Mouse (Mus musculus) 3134 (cell line): ENCODE results near the gene Prkcz.
A peak's percentile ranks its signal among the peaks of the same experiment; 100 is the strongest.

Experiments used
- DNase-seq: peaks from one replicate; pipeline ENCODE4 v3.0.0-alpha.2; 2011; ENCODE audit warnings: low spot score; ENCODE audit not compliant: insufficient read length; ENCODE audit errors: extremely low read depth

Prkcz gene

DNA sequence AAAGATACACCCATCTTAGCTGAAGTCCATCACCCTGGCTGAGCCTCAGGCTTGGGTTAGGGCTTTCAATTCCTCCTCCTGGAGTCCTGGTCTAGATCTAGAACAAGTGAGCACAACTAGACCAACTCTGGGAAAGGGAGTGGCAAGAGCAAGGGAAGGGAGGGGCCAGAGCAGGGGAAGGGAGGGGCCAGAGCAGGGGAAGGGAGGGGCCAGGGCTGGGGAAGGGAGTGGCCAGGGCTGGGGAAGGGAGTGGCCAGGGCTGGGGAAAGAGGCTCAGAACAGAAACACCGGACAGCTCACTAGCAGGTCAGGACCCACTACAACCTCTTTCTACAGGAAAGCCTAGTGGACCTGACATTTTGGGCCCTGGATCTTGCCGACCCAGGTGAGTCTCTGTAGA lies 42.9 kb downstream of the Prkcz start:
- peak; percentile 28 for DNase-seq

DNA sequence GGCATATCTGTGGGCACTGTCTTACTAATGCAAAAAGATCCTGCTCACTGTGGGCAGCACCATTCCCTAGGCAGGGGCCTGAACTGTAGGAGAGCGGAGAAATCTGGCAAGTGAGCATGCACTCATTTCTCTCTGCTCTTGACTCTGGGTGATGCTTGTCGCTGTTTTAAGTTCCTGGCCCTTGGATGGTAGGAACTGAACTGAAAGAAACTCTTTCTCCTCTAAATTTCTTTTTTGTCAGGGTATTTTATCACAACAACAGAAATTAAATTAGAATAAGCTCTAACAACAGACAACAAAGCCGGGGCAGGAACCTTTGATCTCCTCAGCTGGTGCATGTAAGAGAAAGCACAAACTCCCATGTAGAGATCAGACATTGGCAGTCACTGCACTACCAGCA lies 46.1 kb downstream of the Prkcz start:
- no peak for DNase-seq

DNA sequence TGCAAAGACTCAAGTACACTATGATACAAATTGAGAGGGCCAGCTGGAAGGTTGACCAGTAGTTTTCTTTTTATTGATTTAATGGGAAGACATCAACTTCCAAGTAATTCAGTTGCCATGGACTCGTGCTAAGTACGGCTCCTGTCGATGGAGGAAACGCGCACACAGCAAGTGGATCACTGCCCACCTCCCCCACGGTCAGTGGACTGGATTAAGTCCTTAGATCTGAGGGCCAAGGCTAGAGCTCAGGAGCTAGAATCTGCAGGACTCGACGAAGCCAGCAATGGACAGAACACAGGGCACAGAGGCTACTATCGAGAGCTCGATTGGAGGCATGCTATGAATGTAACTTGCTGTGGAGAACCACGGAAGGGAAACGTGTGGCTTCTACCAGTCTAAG lies 52.5 kb downstream of the Prkcz start:
- no peak for DNase-seq

DNA sequence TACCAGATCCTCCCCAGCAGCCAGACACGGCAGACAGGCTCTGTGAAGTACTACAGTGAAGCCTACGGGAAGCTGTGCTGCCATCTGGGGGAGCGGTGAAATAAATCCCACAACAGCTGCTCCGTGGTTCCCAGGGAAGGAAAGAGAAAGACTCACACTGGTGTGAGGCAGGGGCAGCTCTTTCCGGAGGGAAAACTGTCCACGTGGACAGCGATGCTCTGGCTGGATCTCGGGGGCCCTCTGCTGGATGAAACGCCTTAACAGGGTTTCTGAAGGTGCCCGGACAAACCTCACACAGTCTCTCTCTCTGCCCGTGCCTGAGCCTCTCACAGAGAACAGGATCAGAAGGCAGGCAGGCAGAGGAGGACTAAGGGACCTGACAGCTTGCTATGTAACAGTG lies 53.1 kb downstream of the Prkcz start:
- peak; percentile 44 for DNase-seq

DNA sequence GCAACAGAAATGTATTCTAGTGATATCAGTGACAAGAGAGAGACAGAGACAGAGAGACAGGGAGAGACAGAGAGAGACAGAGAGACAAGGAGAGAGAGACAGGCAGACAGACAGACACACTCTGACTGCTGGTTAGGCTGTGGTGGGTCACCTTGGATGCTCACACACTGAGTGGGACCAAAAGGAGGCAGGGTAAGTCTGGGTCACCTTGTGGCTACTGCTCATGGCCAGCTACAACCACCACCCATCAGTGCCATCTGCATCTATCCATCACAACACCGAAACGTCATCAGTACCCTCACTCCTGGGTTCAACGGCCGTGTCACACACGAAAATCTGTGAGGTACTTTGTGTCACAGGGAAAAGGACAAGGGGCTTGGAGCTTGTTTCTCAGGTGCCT lies 53.6 kb downstream of the Prkcz start:
- DNase-seq = no peak

DNA sequence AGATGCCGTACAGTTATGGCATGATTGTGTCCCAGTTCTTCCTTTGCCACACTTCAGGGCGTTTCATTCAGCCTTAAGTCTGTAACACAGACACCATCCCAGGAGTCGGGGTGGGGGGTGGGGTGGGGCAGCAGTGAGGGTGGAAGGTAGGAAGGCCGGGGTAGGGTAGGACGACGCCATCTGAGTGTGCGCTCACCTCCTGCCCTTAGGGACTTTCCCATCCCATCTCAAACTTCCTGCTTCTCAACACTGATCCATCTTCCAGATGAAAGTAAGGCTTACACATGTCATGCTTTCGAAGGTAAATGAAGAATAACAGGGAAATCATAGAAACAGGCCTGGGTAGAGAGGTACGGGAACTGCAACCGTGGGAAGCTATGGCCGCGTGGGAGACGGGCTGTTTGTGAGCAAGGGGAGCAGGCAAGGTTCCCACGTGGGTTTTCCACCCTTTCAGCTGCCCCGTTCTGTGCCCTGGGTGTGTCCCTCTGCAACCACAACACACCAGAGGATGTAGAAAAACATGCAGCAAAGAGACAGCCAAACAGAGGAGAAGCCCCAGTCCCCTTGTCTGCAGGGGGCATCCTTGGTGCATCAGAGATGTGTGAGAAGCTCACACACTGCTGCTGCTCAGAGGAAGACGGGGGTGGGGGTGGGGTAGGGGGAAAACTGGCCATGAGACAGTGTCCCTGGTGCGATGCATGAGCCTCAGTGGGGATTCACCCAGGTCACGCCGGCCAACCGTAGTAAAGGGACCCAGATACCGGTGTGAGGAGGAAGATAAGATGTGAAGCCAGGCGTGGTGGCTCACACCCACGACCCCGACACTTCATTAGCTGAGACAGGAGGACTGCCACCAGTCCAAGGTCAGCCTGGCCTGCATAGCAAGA lies 54.6 kb downstream of the Prkcz start:
- DNase-seq = no peak

DNA sequence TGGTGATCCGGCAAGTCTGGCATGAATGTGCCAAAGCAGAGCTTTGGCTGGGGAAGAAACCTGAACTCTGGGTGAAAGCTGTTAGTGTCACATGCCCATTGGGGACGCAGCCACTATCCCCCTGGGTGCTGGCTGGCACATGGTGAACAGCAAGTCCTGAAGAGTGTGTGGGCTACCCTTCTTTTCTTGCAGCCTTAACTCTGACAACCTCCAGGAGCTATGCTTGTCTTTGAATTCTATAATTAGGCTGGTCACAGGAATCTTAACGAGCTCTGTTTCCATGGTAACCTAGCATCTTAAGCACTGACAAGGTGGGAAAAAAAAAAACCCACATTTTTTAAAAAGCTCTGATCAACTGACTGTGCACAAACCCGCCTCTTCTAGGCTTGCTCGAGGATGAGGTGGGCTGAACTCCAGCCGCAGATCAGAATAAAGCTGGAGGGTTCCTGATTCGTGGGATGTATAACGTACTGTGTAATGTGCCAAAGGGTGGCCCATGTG lies 55.6 kb downstream of the Prkcz start:
- no peak for DNase-seq

DNA sequence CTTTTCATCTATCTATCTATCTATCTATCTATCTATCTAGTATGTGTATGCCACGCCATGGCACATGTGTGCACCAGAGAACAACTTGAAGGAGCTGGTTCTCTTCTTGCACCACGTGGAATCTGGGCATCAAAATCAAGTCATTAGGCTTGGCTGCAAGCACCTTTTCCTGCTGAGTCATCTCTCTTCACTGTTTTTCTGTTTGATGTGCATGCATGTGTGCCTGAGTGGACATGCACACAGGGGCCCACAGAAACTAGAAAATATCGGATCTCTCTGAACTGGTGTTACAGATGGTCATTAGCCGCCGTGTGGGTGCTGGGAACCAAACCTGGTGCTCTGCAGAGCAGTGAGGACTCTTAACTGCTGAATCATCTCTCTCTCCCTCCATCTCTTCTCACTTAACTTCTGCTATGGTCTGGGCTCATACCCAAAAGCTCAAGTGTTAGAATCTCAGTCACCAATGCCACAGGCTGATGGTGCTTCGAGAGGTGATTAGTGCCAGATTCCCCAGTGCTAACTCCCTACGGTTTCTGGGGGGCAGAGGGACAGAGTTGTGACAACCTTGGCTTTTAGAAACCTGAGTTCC lies 56.6 kb downstream of the Prkcz start:
- no peak for DNase-seq

DNA sequence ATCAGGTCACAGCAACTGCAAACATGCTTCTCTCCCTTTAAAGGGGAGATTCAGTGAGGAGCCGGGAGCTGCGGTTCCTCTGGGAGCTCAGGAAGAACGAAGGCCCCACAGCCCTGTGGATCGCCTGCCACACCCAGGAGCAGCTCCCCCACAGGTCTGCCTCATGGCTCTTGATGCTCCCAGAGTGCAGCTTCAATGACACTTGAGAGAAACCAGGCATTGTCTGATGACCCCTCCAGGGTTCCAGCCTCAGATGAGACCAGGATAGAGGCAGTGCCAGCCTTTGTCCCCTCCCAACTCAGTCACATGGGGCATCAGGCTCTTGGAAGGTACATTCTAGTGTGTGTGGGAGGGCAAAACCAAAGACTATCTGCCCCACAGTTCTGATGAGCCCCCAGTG lies 59.2 kb downstream of the Prkcz start:
- no peak for DNase-seq

DNA sequence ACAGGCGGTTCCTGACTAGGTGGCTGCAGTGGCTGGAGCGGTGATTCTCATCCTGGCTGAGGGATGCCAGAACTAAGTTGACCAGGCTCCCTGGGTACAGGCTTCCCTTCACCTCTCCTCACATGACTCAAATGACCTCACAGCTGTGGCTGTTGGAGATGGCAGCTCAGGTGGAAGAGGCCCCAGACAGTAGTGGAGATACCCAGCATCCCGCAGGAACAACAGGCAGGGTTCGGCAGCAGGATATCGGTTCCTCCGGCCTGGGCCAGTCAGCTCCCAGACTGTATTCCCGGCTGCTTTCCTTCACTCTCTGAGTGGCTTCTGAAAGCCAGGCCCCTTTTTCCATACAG lies 60.1 kb downstream of the Prkcz start:
- DNase-seq = no peak

DNA sequence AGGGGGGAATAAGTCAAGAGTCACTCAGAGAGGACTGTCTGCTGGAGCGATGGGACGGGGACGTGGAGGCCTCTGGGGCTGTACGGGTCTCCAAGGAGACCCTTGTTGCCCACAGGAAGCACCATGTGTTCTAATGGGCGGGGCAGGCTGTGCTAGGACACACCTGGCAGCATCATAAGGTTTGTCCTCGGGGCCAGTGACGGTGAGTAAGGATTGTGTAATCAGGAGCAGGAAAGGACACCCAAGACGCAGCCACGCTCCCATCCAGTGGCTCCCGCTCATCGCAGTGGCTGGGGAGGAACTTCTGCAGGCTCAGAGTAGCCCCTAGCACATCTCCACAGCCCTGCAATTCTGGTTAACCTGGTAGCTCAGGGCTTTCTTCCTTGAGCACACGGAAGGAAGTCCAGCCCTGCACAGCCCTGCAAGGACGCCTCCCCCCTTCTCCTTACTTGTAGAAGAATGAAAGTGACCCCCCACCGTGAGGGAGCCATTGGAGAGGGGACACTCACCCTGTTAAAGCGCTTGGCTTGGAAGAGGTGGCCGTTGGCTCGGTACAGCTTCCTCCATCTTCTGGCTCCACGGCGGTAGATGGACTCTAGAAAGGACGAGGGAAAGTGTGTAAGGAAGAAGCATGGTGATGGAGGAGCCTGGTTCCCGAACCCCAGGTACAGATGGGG lies 60.6 kb downstream of the Prkcz start:
- no peak for DNase-seq

DNA sequence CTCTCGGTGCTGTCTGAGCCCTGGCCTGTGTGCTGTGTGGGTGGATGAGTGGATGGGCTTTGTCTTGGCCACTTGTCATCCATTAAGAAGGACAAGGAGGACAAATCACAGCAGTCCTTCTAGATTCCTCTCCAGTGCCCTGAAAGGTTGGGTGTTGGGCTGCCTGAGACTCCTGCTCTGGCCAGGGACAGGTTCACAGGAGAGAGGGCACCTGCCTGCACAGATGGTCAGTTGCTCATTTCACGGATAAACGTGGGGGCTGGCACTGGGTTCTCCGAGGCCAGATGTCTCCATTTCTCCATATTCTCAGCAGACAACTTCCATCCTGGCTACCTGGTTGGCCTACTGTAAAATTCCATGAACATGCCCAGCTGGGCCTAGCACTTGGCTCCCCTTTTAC lies 62.3 kb downstream of the Prkcz start:
- no peak for DNase-seq

DNA sequence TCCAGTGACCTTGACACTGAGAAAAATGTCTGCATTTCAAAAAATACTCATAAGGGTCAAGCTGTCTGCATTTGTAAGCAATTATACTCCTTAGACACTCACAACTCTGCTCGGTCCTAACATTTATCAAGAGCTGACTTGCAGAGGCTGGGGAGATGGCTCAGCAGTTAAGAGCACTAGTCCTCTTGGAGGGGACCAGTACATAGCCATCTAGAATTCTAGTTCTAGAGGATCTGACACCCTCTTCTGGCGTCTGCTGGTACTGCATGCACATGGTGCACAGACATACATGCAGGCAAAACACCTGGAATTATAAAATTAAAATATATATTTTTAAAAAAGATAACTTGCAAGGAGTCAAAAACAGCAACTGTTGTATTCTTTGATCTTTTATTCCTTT lies 64.1 kb downstream of the Prkcz start:
- DNase-seq = no peak

DNA sequence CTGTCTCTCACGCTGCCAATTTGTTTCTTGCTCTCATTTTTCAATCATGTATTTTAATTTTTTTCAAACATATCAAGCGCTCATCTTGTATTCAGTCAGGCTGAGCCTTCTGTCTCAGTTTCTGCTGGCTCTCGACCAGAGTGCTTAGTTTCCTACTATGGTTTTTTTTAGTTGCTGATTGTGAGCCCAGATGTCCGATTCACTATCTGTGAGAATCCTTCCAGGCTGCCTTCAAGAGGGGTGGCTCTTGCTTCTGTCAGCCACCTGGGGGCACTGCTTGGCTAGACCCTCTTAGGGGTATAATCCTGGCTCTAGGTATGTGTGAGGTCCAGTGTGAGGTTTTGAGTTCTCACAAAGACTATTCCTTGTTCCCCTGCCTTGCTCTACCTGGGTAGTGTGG lies 65.2 kb downstream of the Prkcz start:
- no peak for DNase-seq

DNA sequence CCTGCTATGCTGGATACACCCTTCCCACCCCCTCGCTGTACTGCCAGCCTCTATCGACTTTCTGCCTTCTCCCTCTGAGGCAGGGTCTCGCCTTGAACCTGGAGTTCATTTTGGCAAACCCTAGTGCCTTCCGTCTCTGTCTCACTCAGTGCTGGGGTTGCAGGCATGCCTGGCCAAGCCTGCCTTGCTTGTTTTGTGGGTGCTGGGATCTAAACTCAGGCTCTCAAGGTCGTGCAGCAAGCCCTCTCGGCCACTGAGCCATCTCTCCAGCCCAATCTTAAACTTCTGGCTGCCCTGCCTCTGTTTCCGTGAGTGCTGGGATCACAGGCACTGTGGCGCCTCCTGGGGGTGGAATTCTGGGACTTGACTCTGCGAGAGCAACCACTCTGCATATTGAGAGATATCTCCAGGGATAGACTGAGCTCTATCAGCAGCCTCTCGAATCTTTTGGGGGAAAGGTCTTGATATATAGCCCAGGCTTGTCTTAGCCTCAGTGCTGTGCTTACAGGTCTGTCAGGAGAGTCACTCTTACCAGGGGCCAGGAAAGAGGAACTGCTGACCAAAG lies 66.1 kb downstream of the Prkcz start:
- no peak for DNase-seq

DNA sequence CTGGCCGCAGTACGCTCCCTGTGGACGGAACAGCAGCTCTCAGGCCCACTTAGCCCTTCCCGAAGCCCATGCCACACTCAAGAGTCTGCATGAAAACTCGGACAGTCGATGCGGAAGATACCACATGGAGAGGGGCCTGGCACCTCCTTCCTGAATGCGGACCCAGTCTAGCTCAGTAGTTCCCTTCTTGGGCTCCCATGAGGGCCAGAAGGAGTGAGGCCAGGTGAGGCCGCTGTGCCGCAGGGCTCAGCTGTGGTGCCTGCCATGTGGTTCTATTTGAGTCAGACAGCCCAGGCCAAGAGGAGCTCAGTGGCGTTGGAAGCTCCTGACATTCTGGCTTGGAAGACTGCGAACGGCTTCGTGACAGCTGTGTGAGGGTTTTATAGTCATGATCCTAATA lies 66.8 kb downstream of the Prkcz start:
- no peak for DNase-seq

DNA sequence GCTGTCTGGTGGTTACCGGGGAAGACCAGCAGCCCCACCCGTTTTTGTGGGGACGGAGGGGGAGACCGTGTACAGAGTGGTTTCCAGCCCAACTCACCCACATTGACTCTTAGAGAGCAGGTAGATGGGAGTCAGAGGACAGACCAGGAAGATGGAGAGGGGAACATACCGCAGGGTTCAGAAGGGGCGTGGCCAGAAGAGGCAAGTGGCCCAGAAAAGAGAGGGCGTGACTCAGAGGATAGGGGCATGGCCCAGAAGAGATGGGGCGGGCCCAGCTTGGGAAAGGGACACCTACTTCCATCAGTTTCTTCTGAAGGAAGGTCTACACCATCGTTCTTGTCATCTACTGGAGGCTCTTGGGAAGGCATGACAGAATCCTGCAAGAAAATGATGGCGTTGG lies 68.3 kb downstream of the Prkcz start:
- no peak for DNase-seq

DNA sequence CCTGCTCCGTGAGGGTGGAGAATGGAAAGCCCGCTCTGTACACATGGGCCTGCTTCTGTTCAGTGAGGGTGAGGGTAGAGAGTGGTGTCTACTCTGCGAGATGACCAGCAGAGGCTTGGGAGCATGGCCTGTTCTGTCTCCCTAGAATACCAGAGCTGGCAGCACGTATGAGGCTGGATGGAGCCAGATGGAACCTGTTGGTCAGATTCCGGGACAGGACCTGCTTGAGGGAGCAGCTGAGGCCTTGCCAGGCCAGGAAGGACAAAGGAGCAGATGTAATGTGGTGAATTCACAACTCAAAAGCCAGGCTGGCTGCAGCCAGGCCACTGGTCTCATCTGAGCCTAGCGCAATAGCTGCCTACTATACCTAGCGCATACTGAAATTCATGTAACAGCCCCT lies 71.1 kb downstream of the Prkcz start:
- DNase-seq = no peak

DNA sequence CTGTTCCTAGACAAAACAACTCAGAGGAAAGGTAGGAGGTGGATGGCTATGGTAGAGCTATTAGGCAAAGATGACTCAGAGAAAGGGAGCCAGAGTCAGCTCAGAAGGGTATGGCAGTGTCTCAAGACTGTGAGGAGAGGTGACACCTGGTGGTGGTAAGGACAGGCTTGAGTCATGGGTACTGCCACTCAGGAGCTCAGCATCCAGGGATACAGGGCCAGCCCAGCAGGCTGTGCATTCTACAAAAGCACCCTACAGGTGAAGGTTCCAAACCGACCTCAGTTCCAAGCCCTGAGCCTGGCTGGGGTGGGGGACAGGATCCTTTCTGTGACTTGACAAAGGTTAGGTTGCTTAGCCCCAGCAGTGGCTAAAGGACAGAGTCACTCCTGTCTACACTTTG lies 72.6 kb downstream of the Prkcz start:
- no peak for DNase-seq

DNA sequence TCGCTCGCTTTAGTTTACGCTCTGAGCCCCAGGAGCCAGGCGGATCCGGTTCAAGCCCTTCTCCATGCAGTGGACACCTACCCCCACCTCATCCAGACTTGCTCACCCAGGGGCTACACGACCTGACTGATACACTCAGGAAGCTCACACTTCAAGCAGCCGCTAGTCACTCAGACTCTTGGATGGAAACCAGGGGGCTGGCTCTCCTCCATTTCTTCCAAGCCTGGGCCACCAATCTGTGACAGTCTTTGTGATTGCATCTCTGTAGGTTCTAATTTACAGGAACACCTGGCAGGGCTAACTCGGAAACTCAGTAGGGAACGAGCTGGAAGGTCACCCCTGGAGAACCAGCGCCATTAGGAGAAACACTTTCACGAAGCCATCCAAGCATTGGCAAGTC lies 73.4 kb downstream of the Prkcz start:
- DNase-seq = no peak

DNA sequence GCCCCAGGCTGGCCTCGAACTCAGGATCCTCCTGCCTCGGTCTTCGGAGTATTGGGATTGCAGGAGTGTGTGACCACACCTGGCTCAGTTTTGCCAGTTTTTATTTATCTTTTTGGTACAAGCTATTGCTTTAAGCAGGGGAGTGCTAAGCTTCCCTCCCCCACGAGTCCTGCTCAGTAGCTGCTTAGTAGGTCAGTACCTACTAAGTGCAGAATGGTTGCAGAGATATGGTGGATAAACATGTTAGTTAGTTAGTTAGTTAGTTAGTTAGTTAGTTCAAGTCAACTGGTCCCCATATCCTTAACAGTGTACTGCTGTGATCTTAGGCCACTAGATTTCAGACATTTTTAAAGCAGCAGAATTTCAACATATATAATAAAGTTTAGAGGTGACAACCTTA lies 75.1 kb downstream of the Prkcz start:
- no peak for DNase-seq
